Mouse (Mus musculus): ENCODE measurements around the gene Kat5.

DNA sequence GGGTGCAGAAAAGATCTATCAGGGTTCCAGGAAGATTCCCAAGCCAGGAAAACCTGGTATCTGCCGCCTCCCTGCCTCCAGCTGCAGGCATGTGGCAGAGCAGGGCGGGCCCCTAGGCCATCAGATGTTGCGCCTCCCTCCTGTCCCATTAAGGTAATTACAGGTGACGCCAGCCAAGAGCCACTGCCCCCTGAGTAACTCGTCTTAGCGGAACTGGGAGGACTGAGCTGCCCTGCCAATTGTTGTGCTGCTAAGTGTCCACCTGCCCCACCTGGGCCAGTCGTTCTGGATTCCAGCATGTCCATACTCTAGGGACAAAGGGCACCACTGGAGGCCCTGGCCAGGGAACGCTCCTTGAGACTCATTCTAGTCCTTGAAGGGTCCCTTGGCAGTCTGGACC is 56.2 kb downstream of the Kat5 start:
- no peak for TF ChIP-seq CTCF (IDR thresholded peaks at IDR 0.05; ENCODE audit: low read depth, low read length)
- no peak for TF ChIP-seq POLR2AphosphoS5 (IDR thresholded peaks at IDR 0.05; ENCODE audit: insufficient replicate concordance, low read depth, low read length)
